Mouse (Mus musculus) embryonic facial prominence, embryonic 10.5 days (tissue): ENCODE measurements at regions not wholly inside any gene's neighbourhood (a gene's known extent, or its start where the extent isn't known, plus 50 kb on each side); places are given as distances from the start of the nearest gene placed in this dataset.
"Not testable (repeated sequence)": the region's sequence is repeated elsewhere in the genome, so short reads cannot be mapped to it uniquely, and the experiment has no call there.

Experiments
- DNase-seq: peaks from one replicate; pipeline ENCODE4 v3.0.0-alpha.2; 2017; ENCODE audit warnings: low spot score
- H3K27ac ChIP-seq: fragments of 300-500 bp; sonication (generic); replicated peaks from 2 replicates; pipeline ENCODE4 v1.5.1; 2016; ENCODE audit warnings: mild to moderate bottlenecking
- H3K27me3 ChIP-seq: fragments of 300-500 bp; sonication (generic); replicated peaks from 2 replicates; pipeline ENCODE4 v1.6.1; 2016; ENCODE audit warnings: low read depth, mild to moderate bottlenecking; ENCODE audit not compliant: poor library complexity, severe bottlenecking
- H3K36me3 ChIP-seq: fragments of 300-500 bp; sonication (generic); replicated peaks from 2 replicates; pipeline ENCODE4 v1.6.1; 2016; ENCODE audit warnings: mild to moderate bottlenecking, moderate library complexity
- H3K4me1 ChIP-seq: fragments of 300-500 bp; sonication (generic); 2 replicates; pipeline ENCODE4 v1.6.1; 2016
- H3K4me3 ChIP-seq: fragments of 300-500 bp; sonication (generic); 2 replicates; pipeline ENCODE4 v1.5.1; 2016; ENCODE audit warnings: mild to moderate bottlenecking, moderate library complexity
- H3K9me3 ChIP-seq: fragments of 300-500 bp; sonication (generic); 2 replicates; pipeline ENCODE4 v1.6.1; 2016; ENCODE audit warnings: mild to moderate bottlenecking
- WGBS: fragments of 180-500 bp; shearing (Covaris S2); methylation state at CpG from one replicate; pipeline ENCODE4 v1.1.7; 2016; 5-methylcytosine and 5-hydroxymethylcytosine counted together

GRCm38 (mm10) chr13:28838216-28838615 lies 115.3 kb downstream of the Sox4 start:
- H3K27ac ChIP-seq, result 0 out of 2 replicates have a peak overlapping the region, but pooled peaks have one; percentile 40

GRCm38 (mm10) chr13:28837196-28837595 lies 116.3 kb downstream of the Sox4 start:
- WGBS, result 90% methylated on average over 3 of the region's 3 CpGs

More at GRCm38 (mm10) chr13:28838216-28838615, 115.3 kb downstream of the Sox4 start:
- no peak overlapping the region for H3K4me3 ChIP-seq
- no peaks in the 10 kb centered on the region for H3K27me3 ChIP-seq
- H3K4me1 ChIP-seq, result peaks cover 27% of the 10 kb centered on the region
- H3K9me3 ChIP-seq, result no peaks in the 10 kb centered on the region
- H3K36me3 ChIP-seq, result no peaks in the 10 kb centered on the region
- no peak for DNase-seq
- 70% methylated on average over 3 of the region's 3 CpGs for WGBS

GRCm38 (mm10) chr13:28833700-28834065 lies 119.8 kb downstream of the Sox4 start:
- DNase-seq, result no peak
- WGBS, result 96% methylated on average over 1 of the region's 1 CpGs
- Histone ChIP-seq H3K9me3 (no peaks in the 10 kb centered on the region), H3K4me3 (no peak overlapping the region), H3K27ac (0 out of 2 replicates have a peak overlapping the region, but pooled peaks have one; percentile 10), H3K4me1 (peaks cover 36% of the 10 kb centered on the region), H3K36me3 (no peaks in the 10 kb centered on the region), H3K27me3 (no peaks in the 10 kb centered on the region)

More at GRCm38 (mm10) chr13:28837196-28837595, 116.3 kb downstream of the Sox4 start:
- not testable (repeated sequence) for H3K4me3 ChIP-seq, H3K9me3 ChIP-seq, H3K27me3 ChIP-seq, H3K36me3 ChIP-seq, DNase-seq, H3K27ac ChIP-seq
- peaks cover 27% of the 10 kb centered on the region for H3K4me1 ChIP-seq

- no peaks in the 10 kb centered on the region for H3K36me3 ChIP-seq
- no peak overlapping the region for H3K4me3 ChIP-seq
- no peak for DNase-seq
- H3K27me3 ChIP-seq, result no peaks in the 10 kb centered on the region
- WGBS, result 66% methylated on average over 12 of the region's 12 CpGs
- H3K9me3 ChIP-seq, result no peaks in the 10 kb centered on the region
- H3K4me1 ChIP-seq, result peaks cover 30% of the 10 kb centered on the region
- H3K27ac ChIP-seq, result 0 out of 2 replicates have a peak overlapping the region, but pooled peaks have one; percentile 10
These were observed 120.4 kb downstream of the Sox4 start for GRCm38 (mm10) chr13:28832855-28833699.

- H3K9me3 ChIP-seq, result no peaks in the 10 kb centered on the region
- no peak overlapping the region for H3K27ac ChIP-seq
- peaks cover 49% of the 10 kb centered on the region for H3K4me1 ChIP-seq
- H3K27me3 ChIP-seq, result no peaks in the 10 kb centered on the region
- no peak for DNase-seq
- peaks cover 5% of the 10 kb centered on the region for H3K36me3 ChIP-seq
- H3K4me3 ChIP-seq, result no peak overlapping the region
- 92% methylated on average over 7 of the region's 7 CpGs for WGBS
These were observed 127.2 kb downstream of the Sox4 start for GRCm38 (mm10) chr13:28826284-28826683.

- no peaks in the 10 kb centered on the region for H3K9me3 ChIP-seq
- H3K27ac ChIP-seq, result no peak overlapping the region
- DNase-seq, result no peak
- peaks cover 32% of the 10 kb centered on the region for H3K4me1 ChIP-seq
- H3K36me3 ChIP-seq, result peaks cover 5% of the 10 kb centered on the region
- no peaks in the 10 kb centered on the region for H3K27me3 ChIP-seq
- no peak overlapping the region for H3K4me3 ChIP-seq
- WGBS, result 50% methylated on average over 11 of the region's 11 CpGs
These were observed 129.5 kb downstream of the Sox4 start for GRCm38 (mm10) chr13:28823985-28824384.

- Histone ChIP-seq H3K9me3 (no peaks in the 10 kb centered on the region), H3K4me1 (peaks cover 32% of the 10 kb centered on the region), H3K4me3 (no peak overlapping the region), H3K27ac (no peak overlapping the region), H3K27me3 (no peaks in the 10 kb centered on the region), H3K36me3 (peaks cover 5% of the 10 kb centered on the region)
- 83% methylated on average over 9 of the region's 9 CpGs for WGBS
- DNase-seq, result no peak
These were observed 130.1 kb downstream of the Sox4 start for GRCm38 (mm10) chr13:28823311-28823880.

GRCm38 (mm10) chr13:28820868-28821533 lies 132.5 kb downstream of the Sox4 start:
- H3K4me1 ChIP-seq, result peaks cover 35% of the 10 kb centered on the region
- 86% methylated on average over 15 of the region's 15 CpGs for WGBS
- no peaks in the 10 kb centered on the region for H3K27me3 ChIP-seq
- H3K9me3 ChIP-seq, result no peaks in the 10 kb centered on the region
- H3K36me3 ChIP-seq, result peaks cover under 1% of the 10 kb centered on the region
- no peak overlapping the region for H3K27ac ChIP-seq
- no peak overlapping the region for H3K4me3 ChIP-seq
- no peak for DNase-seq

GRCm38 (mm10) chr13:28814127-28814526 lies 139.4 kb downstream of the Sox4 start:
- H3K9me3 ChIP-seq, result no peaks in the 10 kb centered on the region
- no peaks in the 10 kb centered on the region for H3K36me3 ChIP-seq
- H3K27ac ChIP-seq, result no peak overlapping the region
- H3K27me3 ChIP-seq, result no peaks in the 10 kb centered on the region
- no peak for DNase-seq
- H3K4me3 ChIP-seq, result no peak overlapping the region
- peaks cover 66% of the 10 kb centered on the region for H3K4me1 ChIP-seq
- WGBS, result 67% methylated on average over 4 of the region's 4 CpGs

GRCm38 (mm10) chr13:28811667-28812575 lies 141.6 kb downstream of the Sox4 start:
- no peaks in the 10 kb centered on the region for H3K9me3 ChIP-seq
- no peaks in the 10 kb centered on the region for H3K36me3 ChIP-seq
- DNase-seq, result peak; percentile 40
- H3K4me1 ChIP-seq, result peaks cover 68% of the 10 kb centered on the region
- no peaks in the 10 kb centered on the region for H3K27me3 ChIP-seq
- H3K27ac ChIP-seq, result peak overlapping the region; percentile 49
- H3K4me3 ChIP-seq, result peak overlapping the region; percentile 26; the same call in 1 of the 2 replicates
- 26% methylated on average over 12 of the region's 12 CpGs for WGBS

- no peak for DNase-seq
These were observed 142.5 kb downstream of the Sox4 start for GRCm38 (mm10) chr13:28811081-28811439.

More at GRCm38 (mm10) chr13:28811081-28811439, 142.5 kb downstream of the Sox4 start:
- Histone ChIP-seq H3K4me3 (no peak overlapping the region), H3K9me3 (no peaks in the 10 kb centered on the region), H3K36me3 (no peaks in the 10 kb centered on the region), H3K4me1 (peaks cover 71% of the 10 kb centered on the region), H3K27me3 (no peaks in the 10 kb centered on the region), H3K27ac (no peak overlapping the region; the same call in 1 of the 2 replicates)
- 12% methylated on average over 2 of the region's 2 CpGs for WGBS
